Mouse (Mus musculus) intestine, embryonic 14.5 days (tissue): ENCODE measurements around the gene Crtap. TPM values are rescaled to one million over a fixed set of nuclear protein-coding genes. Genes with fewer than 3 reads are reported as not detected.
A peak's percentile ranks its signal among the peaks of the same experiment; 100 is the strongest.

Experiments
- ATAC-seq: fragments of 200-750 bp; cut with Nextera tagmentation; replicated peaks from 2 replicates; pipeline ENCODE4 v1.8.0; 2017; ENCODE audit warnings: low read depth, moderate number of reproducible peaks, moderate TSS enrichment, moderate library complexity; ENCODE audit not compliant: low FRiP score, low TSS enrichment
- DNase-seq: peaks from one replicate; pipeline ENCODE4 v3.0.0-alpha.2; 2018; ENCODE audit warnings: low spot score
- H3K27ac ChIP-seq: fragments of 300-500 bp; sonication (generic); 2 replicates; pipeline ENCODE4 v1.5.1; 2014; ENCODE audit warnings: low read depth, mild to moderate bottlenecking, control low read depth
- H3K27me3 ChIP-seq: fragments of 300-500 bp; sonication (generic); replicated peaks from 2 replicates; pipeline ENCODE4 v1.6.1; 2014; ENCODE audit warnings: low read length, control low read depth; ENCODE audit not compliant: control insufficient read depth, insufficient read depth
- H3K36me3 ChIP-seq: fragments of 300-500 bp; sonication (generic); 2 replicates; pipeline ENCODE4 v1.6.1; 2014; ENCODE audit warnings: low read length, control low read depth; ENCODE audit not compliant: control insufficient read depth, insufficient read depth
- H3K4me1 ChIP-seq: fragments of 300-500 bp; sonication (generic); replicated peaks from 2 replicates; pipeline ENCODE4 v1.6.1; 2014; ENCODE audit warnings: low read length, control low read depth, mixed read lengths; ENCODE audit not compliant: control insufficient read depth, insufficient read depth
- H3K4me2 ChIP-seq: fragments of 300-500 bp; sonication (generic); 2 replicates; pipeline ENCODE4 v1.6.1; 2014; ENCODE audit warnings: low read length
- H3K4me3 ChIP-seq: fragments of 300-500 bp; sonication (generic); 2 replicates; pipeline ENCODE4 v1.5.1; 2014; ENCODE audit warnings: low read depth, low read length, control low read depth, mixed read lengths
- H3K9ac ChIP-seq: fragments of 300-500 bp; sonication (generic); 2 replicates; pipeline ENCODE4 v1.6.1; 2014; ENCODE audit warnings: mild to moderate bottlenecking, low read length
- H3K9me3 ChIP-seq: fragments of 300-500 bp; sonication (generic); 2 replicates; pipeline ENCODE4 v1.6.1; 2016; ENCODE audit warnings: low read length, control low read depth; ENCODE audit not compliant: control insufficient read depth
- WGBS: fragments of 180-500 bp; shearing (Covaris S2); extraction: QIAGEN DNeasy Blood & Tissue Kit; methylation state at CpG from one replicate; pipeline ENCODE4 v1.1.7; 2014; 5-methylcytosine and 5-hydroxymethylcytosine counted together
- polyA plus RNA-seq: library from polyadenylated mRNA; unstranded; fragments of >200 nt; fragmentation: Nextera tagmentation; extraction: Ambion mirVana; gene quantifications from 2 replicates; pipeline ENCODE4 v1.2.1, GENCODE M21; 2014

The Crtap gene
- polyA plus RNA-seq, 1 experiment from 2014 or later, result 124 TPM

DNA sequence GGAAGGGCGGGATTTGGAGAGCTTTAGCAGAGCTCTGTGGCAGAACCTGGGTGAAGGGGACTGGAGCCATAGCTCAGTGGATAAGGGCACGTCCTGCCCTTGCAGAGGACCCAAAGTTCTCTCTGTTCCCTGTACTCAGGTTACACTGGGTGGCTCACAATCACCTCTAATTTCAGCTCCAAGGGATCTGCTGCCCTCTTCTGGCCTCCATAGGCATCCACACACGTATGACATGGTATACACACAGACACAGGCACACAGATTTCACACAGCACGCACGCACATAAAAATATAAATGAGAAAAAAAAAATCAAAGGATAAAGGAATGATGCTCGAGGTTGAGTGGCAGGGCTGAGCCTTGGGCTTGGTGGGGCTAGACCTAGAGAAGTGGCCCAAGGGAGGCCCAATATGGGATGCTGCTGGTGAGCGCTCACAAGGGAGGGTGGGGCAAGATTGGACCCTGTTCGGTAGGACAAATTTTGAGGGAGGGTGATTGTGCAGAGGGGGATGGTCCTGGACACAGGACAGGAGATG is 1.0 kb downstream of the Crtap start:
- no peaks in the 10 kb centered on the region for H3K27me3 ChIP-seq
- ATAC-seq (peak; percentile 32), DNase-seq (no peak)
- peak overlapping the region; percentile 70 for H3K4me2 ChIP-seq
- peaks cover 14% of the 10 kb centered on the region; the same call in 1 of the 2 replicates for H3K36me3 ChIP-seq
- peak overlapping the region; percentile 83 for H3K4me3 ChIP-seq
- H3K9me3 ChIP-seq, result no peaks in the 10 kb centered on the region
- peak overlapping the region; percentile 33; the same call in 1 of the 2 replicates for H3K27ac ChIP-seq
- H3K9ac ChIP-seq, result no peak overlapping the region
- H3K4me1 ChIP-seq, result peaks cover 15% of the 10 kb centered on the region; the same call in 1 of the 2 replicates
- 80% methylated on average over 8 of the region's 8 CpGs for WGBS

DNA sequence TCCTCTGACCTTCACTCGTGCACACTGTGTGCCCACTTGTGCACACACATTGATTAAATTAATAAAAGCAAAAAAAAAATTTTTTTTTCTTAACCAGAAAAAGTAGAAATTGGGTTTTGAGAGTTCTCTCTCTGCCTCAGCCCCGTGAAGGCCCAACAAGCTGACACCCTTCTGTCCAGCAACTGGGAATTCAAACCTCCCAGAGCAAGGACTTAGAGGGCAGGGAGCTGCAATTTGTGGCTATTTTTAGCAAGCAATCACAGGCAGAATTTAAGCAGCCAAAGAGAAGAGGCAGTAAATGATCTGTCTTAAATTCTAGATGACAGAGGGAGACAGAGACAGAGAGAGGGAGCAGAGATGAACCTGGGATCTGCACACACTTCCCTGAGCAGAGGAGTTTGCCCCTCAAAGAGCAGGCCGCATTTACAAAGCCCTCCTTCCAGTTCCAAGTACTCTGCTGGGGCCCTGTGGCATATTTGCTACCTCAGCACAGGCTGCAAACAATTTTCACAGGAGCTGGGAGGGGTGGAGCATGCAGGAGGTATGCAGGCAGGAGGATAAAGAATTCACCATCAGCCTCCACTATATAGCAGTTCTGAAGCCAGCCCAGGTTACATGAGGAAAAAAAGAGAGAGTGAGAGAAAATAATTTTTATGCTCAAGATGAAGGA is 1.6 kb downstream of the Crtap start:
- Histone ChIP-seq H3K27ac (peak overlapping the region; percentile 33; the same call in 1 of the 2 replicates), H3K4me1 (peaks cover 15% of the 10 kb centered on the region; the same call in 1 of the 2 replicates), H3K4me3 (no peak overlapping the region), H3K4me2 (peak overlapping the region; percentile 70), H3K27me3 (no peaks in the 10 kb centered on the region), H3K9ac (no peak overlapping the region), H3K36me3 (peaks cover 17% of the 10 kb centered on the region; the same call in 1 of the 2 replicates), H3K9me3 (no peaks in the 10 kb centered on the region)
- no peak for ATAC-seq
- DNase-seq, result no peak
- WGBS, result 59% methylated on average over 3 of the region's 3 CpGs

DNA sequence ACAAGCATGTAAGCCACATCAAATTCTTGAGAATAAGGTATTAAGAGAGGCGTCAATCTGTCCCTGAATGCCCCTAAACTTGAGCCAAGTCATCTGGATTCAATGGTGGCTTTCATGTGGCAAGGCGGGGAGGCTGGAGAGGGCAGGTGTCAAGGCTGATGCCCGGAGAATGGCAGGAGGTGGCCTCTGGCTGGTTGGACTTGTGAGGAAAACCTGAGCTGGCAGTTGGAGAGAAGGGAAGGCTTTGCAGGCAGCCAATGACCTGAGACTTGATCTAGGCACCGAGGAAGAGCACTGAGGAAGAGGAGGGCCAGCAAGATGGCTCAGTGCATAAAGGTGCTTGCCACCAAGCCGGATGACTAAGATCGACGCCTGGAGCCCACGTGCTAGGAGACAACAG is 2.2 kb downstream of the Crtap start:
- H3K27me3 ChIP-seq, result no peaks in the 10 kb centered on the region
- ATAC-seq (no peak), DNase-seq (no peak)
- no peaks in the 10 kb centered on the region for H3K9me3 ChIP-seq
- H3K36me3 ChIP-seq, result peaks cover 21% of the 10 kb centered on the region; the same call in 1 of the 2 replicates
- no peak overlapping the region for H3K9ac ChIP-seq
- H3K27ac ChIP-seq, result no peak overlapping the region; the same call in 1 of the 2 replicates
- H3K4me3 ChIP-seq, result no peak overlapping the region
- 84% methylated on average over 8 of the region's 8 CpGs for WGBS
- H3K4me2 ChIP-seq, result no peak overlapping the region
- peaks cover 15% of the 10 kb centered on the region; the same call in 1 of the 2 replicates for H3K4me1 ChIP-seq

DNA sequence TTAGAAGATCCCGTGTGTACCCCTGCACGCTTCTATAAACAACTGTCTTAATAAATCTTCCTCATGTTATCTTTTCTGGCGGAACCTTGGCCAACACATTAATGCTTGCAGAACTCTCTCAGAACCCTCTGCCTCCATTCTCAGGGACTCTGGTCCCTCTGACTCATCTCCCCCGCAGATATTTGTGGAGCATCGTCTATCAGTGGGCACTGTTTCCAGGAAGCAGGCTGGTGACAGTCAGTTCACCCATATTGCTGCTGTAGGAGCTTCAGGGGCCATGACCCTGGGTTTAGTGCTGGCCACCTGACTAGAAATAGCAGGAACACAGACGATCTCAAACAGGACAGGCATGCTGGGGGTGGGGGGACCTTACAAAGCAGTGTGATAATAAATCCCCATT is 3.4 kb downstream of the Crtap start:
- Histone ChIP-seq H3K9me3 (no peaks in the 10 kb centered on the region), H3K27ac (no peak overlapping the region), H3K27me3 (no peaks in the 10 kb centered on the region), H3K4me2 (no peak overlapping the region), H3K36me3 (peaks cover 30% of the 10 kb centered on the region), H3K4me3 (no peak overlapping the region), H3K4me1 (peaks cover 15% of the 10 kb centered on the region; the same call in 1 of the 2 replicates), H3K9ac (no peak overlapping the region)
- ATAC-seq (no peak), DNase-seq (no peak)
- WGBS, result 21% methylated on average over 6 of the region's 6 CpGs

DNA sequence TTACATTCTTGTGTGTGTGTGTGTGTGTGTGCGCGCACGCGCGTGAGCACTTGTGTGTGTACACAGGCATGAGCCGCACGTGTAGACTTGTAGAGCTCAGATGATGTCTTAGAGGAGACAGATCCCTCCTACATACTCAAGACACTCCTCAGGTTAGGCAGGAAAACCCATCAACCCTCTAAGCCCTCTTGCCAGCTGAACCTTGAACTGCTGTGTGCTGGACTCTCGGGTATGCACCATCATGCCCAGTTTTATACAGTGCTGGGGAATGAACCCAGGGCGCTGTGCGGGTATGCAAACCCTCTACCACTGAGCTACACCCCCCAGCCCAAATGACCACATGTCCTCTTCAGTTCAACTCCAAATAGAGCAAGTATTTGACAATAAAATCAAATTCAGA is 5.3 kb downstream of the Crtap start:
- H3K4me1 ChIP-seq, result peaks cover 12% of the 10 kb centered on the region; the same call in 1 of the 2 replicates
- H3K4me3 ChIP-seq, result no peak overlapping the region
- ATAC-seq (no peak), DNase-seq (no peak)
- H3K27me3 ChIP-seq, result no peaks in the 10 kb centered on the region
- no peak overlapping the region for H3K4me2 ChIP-seq
- no peak overlapping the region for H3K9ac ChIP-seq
- no peaks in the 10 kb centered on the region for H3K9me3 ChIP-seq
- 94% methylated on average over 10 of the region's 10 CpGs for WGBS
- H3K27ac ChIP-seq, result no peak overlapping the region
- H3K36me3 ChIP-seq, result peaks cover 33% of the 10 kb centered on the region

DNA sequence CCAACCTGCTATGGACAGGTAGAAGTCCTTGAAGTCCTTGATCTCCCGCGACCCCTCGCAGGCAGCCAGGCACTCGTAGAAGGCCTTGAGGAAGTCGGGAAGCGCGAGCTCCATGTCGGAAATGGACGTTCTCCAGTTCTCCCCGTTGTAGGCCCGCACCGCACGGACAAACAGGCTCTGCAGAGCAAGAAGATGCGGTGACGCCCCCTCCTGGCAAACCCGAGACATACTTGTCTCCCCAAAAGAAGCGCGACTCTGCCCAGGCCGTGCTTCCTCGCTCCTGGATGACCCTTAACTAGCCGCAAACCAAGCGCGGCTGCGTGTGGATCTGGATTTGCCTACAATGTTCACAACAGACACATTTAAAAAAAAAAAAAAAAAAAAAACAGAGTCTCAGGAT is 5.8 kb downstream of the Crtap start:
- ATAC-seq (no peak), DNase-seq (no peak)
- Histone ChIP-seq H3K27ac (no peak overlapping the region), H3K9ac (no peak overlapping the region), H3K4me3 (no peak overlapping the region), H3K36me3 (peaks cover 37% of the 10 kb centered on the region), H3K27me3 (no peaks in the 10 kb centered on the region), H3K4me1 (peaks cover 12% of the 10 kb centered on the region; the same call in 1 of the 2 replicates), H3K9me3 (no peaks in the 10 kb centered on the region), H3K4me2 (no peak overlapping the region)
- WGBS, result 91% methylated on average over 24 of the region's 24 CpGs

DNA sequence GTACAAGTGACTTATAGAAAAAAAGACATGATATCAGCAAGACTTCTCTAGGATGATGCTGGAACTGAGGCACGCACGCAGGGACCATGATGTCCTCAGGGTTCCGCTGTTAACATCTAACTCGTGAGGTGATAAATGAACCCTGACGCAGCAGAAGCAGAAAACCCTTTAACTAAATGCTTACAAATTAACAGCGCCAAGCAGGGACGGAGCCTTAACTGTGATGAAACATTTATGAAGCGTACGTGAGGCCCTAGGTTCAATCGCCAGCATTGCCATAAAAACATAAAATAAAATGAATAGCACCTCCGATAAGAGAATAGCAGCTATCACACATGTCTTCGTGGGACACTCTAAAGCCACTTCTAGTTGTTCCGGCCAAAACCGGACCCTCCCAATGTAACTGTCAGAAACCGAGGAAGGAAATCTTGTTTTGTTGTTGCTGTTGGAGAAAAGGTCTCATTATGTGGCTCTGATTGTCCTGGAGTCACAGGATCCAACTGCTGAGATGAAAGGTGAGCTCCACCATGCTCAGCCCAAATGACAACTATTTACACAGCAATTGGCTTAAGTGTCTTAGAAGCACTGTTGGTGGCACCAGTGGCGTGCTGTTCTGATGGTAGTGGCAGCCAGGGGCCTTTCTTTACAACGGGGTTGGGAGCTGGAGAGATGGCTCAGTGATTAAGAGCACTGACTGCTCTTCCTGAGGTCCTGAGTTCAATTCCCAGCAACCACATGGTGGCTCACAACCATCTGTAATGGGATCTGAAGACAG is 7.4 kb downstream of the Crtap start:
- WGBS, result 72% methylated on average over 17 of the region's 17 CpGs

DNA sequence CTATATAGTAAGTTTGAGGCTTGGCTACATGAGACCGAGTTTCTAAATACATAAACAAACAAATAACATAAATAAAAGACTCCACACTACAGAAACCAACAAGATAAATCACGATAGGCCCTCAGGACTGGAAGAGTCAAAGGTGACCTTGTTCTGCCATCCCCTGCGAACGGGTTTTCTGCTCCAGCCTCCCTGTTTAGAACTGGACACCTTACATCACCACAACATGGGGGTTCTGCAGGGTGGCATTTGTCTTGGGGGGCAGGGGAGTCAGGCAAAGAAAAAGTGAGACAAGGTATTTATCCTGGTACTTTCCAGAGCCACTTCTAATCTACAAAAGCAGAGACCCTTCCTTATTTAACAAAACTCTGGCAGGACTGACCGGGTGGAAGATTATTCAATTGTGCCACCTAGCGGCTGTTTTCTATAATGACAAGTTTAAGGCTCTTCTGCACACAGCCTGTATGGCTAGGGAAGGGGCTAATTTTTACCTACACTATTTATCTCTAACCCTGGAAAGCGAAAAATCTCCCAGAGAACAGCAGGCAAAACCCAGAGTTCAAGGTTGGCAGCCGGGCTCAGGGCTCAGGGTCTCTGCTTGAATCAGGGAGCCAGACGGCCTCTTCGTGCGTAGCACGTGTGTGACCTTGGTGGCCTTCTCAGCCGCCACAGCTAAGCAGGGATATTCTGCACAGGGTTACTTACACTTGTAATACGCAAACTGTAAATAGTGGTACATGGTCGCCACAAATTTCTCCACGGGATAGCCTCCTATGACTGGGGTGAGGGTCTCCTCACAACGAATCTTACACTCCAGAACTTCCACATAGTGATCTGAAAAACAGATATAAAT is 9.4 kb downstream of the Crtap start:
- no peak overlapping the region for H3K4me3 ChIP-seq
- peaks cover 65% of the 10 kb centered on the region for H3K36me3 ChIP-seq
- ATAC-seq (peak; percentile 41), DNase-seq (peak; percentile 67)
- 67% methylated on average over 17 of the region's 17 CpGs for WGBS
- H3K4me2 ChIP-seq, result no peak overlapping the region
- no peaks in the 10 kb centered on the region for H3K4me1 ChIP-seq
- H3K27ac ChIP-seq, result no peak overlapping the region
- no peaks in the 10 kb centered on the region for H3K27me3 ChIP-seq
- no peaks in the 10 kb centered on the region for H3K9me3 ChIP-seq
- H3K9ac ChIP-seq, result no peak overlapping the region

More for the DNA sequence above, 7.4 kb downstream of the Crtap start:
- no peaks in the 10 kb centered on the region for H3K27me3 ChIP-seq
- H3K36me3 ChIP-seq, result peaks cover 47% of the 10 kb centered on the region
- H3K9me3 ChIP-seq, result no peaks in the 10 kb centered on the region
- no peak overlapping the region for H3K27ac ChIP-seq
- no peak; the same call in 1 of the 2 replicates for ATAC-seq
- peaks cover 9% of the 10 kb centered on the region; the same call in 1 of the 2 replicates for H3K4me1 ChIP-seq
- H3K4me3 ChIP-seq, result no peak overlapping the region
- no peak overlapping the region for H3K4me2 ChIP-seq
- H3K9ac ChIP-seq, result no peak overlapping the region
- DNase-seq, result no peak
